Mouse (Mus musculus): Measurements from ENCODE around the gene Olfr378.

GRCm38 (mm10) chr11:73428377-73428776 is at the start of gene Olfr378:
- no peak for TF ChIP-seq CTCF (IDR thresholded peaks at IDR 0.05; ENCODE audit: extremely low read depth, insufficient read depth, insufficient read length, insufficient replicate concordance)
- no peak for TF ChIP-seq POLR2A (IDR thresholded peaks at IDR 0.05; ENCODE audit: low read depth, low read length)
